Mouse (Mus musculus) forebrain, postnatal 0 days (tissue): ENCODE measurements around the gene Bend5. TPM values are rescaled to one million over a fixed set of nuclear protein-coding genes. Genes with fewer than 3 reads are reported as not detected.
A peak's percentile ranks its signal among the peaks of the same experiment; 100 is the strongest.

Experiments used
- ATAC-seq: fragments of 200-750 bp; cut with Nextera tagmentation; 2 replicates; pipeline ENCODE4 v1.8.0; 2017; ENCODE audit warnings: mild to moderate bottlenecking, moderate library complexity
- DNase-seq: peaks from one replicate; pipeline ENCODE4 v3.0.0-alpha.2; 2015
- H3K27ac ChIP-seq: fragments of 300-500 bp; sonication (generic); 2 replicates; pipeline ENCODE4 v1.5.1; 2014; ENCODE audit warnings: low read depth, mild to moderate bottlenecking, antibody characterized with exemption, low read length, moderate library complexity, mixed read lengths
- H3K27me3 ChIP-seq: fragments of 300-500 bp; sonication (generic); 2 replicates; pipeline ENCODE4 v1.6.1; 2014; ENCODE audit warnings: mild to moderate bottlenecking, low read length, mixed read lengths; ENCODE audit not compliant: insufficient read depth
- H3K36me3 ChIP-seq: fragments of 300-500 bp; sonication (generic); 2 replicates; pipeline ENCODE4 v1.6.1; 2014; ENCODE audit warnings: mild to moderate bottlenecking, moderate library complexity; ENCODE audit not compliant: insufficient read depth
- H3K4me1 ChIP-seq: fragments of 300-500 bp; sonication (generic); 2 replicates; pipeline ENCODE4 v1.6.1; 2014; ENCODE audit warnings: antibody characterized with exemption; ENCODE audit not compliant: insufficient read depth
- H3K4me2 ChIP-seq: fragments of 300-500 bp; sonication (generic); 2 replicates; pipeline ENCODE4 v1.6.1; 2014; ENCODE audit warnings: low read depth, mild to moderate bottlenecking, moderate library complexity
- H3K4me3 ChIP-seq: fragments of 300-500 bp; sonication (generic); 2 replicates; pipeline ENCODE4 v1.5.1; 2014; ENCODE audit warnings: low read depth, low read length, mixed read lengths
- H3K9ac ChIP-seq: fragments of 300-500 bp; sonication (generic); 2 replicates; pipeline ENCODE4 v1.6.1; 2014; ENCODE audit warnings: mild to moderate bottlenecking
- H3K9me3 ChIP-seq: fragments of 300-500 bp; sonication (generic); 2 replicates; pipeline ENCODE4 v1.6.1; 2016; ENCODE audit warnings: low read length
- CTCF ChIP-seq: sonication (generic); IDR thresholded peaks from 2 replicates; pipeline ENCODE4 v1.5.1; 2016; ENCODE audit warnings: antibody characterized with exemption, control low read depth, low read depth
- WGBS: fragments of 180-500 bp; shearing (Covaris S2); extraction: QIAGEN DNeasy Blood & Tissue Kit; methylation state at CpG from one replicate; pipeline ENCODE4 v1.1.7; 2014; 5-methylcytosine and 5-hydroxymethylcytosine counted together
- polyA plus RNA-seq: library from polyadenylated mRNA; unstranded; fragments of >200 nt; fragmentation: Nextera tagmentation; extraction: Ambion mirVana; gene quantifications from 2 replicates; pipeline ENCODE4 v1.2.1, GENCODE M21; 2015
- total RNA-seq: library from RNA; depleted of rRNA; stranded (reverse); fragments of >200 nt; gene quantifications from 2 replicates; pipeline ENCODE4 v1.2.3, GENCODE M21; 2014; rRNA removed

Gene Bend5
- total RNA-seq = 50.2 and 51.1 TPM in 2 replicates
- 65.2 and 74.7 TPM in 2 replicates for polyA plus RNA-seq

DNA sequence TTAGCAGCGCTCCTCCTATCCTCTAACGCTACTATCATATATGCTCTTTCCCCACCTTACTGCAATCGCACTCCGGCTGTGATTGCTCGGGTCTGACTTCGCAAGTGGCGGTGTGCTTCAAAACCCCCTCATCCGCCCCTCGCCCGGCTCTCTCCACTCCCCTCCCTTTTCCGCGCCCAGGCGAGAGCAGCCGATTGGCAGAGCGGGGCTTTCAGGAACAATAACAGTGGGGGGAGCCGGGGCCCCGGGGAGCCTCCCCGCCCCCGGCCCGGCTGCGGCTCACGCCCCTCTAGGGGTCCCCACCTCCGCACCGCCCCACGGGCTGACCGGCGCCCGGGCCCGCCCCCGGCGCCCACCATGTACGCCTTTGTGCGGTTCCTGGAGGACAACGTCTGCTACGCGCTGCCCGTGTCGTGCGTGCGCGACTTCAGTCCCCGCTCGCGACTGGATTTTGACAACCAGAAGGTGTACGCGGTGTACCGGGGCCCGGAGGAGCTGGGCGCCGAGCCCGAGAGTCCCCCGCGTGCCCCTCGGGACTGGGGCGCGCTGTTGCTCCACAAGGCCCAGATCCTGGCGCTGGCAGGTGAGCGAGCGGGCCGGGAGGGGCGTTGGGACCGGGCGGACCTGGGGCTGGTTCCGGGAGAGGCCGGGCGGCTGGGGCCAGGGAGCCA lies at the start of gene Bend5:
Gene Bend5 (plus strand): TSS at position 189 of the 671 bp plus-strand sequence.
- peak within 1 kb of the TSS; percentile 87 for H3K27ac ChIP-seq
- peak within 1 kb of the TSS; percentile 69 for H3K4me2 ChIP-seq
- ATAC-seq = peak; percentile 98
- WGBS = 1% methylated on average over 65 of the region's 66 CpGs
- peak within 1 kb of the TSS; percentile 81 for H3K4me3 ChIP-seq
- peaks cover 5% of the 10 kb centered on the region; the same call in 1 of the 2 replicates for H3K36me3 ChIP-seq
- peaks cover 24% of the 10 kb centered on the region for H3K4me1 ChIP-seq
- TF ChIP-seq CTCF = no peak
- peak within 1 kb of the TSS; percentile 96 for H3K9ac ChIP-seq
- H3K9me3 ChIP-seq = no peaks in the 10 kb centered on the region
- peaks cover 3% of the 10 kb centered on the region; the same call in 1 of the 2 replicates for H3K27me3 ChIP-seq
- peak; percentile 90 for DNase-seq

DNA sequence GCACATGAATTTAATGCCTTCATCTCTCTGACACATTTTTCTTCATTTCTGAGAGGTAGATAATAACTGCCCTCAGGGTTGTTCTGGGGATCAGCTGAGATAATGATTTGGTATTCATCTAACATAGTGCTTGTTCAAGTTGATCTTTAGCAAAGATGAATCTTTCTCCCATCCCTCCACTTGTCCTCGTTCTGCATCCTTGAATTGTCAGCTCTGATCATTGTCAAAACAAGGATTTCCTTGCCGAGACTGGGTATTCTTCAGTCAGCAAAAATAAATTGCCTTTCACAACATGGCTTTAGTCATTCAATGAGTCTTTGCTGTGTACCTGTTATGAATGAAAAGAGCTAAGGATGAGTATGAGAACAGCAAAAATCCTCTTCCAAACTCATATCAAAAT lies 47.0 kb upstream of the Bend5 start:
- H3K27me3 ChIP-seq = no peaks in the 10 kb centered on the region
- H3K4me2 ChIP-seq = no peak overlapping the region
- no peak overlapping the region for H3K27ac ChIP-seq
- no peaks in the 10 kb centered on the region for H3K36me3 ChIP-seq
- H3K9me3 ChIP-seq = no peaks in the 10 kb centered on the region
- H3K4me3 ChIP-seq = no peak overlapping the region
- DNase-seq (no peak), ATAC-seq (no peak)
- no peak for TF ChIP-seq CTCF
- no peaks in the 10 kb centered on the region for H3K4me1 ChIP-seq
- H3K9ac ChIP-seq = no peak overlapping the region
- whole genome bisulfite sequencing = 69% methylated on average over 2 of the region's 2 CpGs

DNA sequence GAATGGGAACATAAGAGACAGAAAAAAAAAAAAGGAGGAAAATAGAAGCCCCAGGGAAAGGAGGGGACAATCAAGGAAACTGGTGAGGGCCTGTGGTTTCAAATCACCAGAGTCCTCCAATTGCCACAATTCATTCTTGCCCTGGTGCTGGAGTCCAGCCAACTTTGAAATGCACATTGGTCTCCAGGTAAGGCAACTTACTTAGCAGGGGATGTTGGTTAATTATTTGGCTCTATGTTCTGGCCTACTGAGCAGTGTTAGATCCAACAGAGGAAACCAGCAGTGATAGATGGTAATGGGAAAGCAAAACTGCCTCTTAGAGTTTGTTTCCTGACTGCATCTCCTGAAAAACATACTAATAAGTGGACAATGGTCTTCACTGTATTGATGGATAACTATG lies 37.6 kb upstream of the Bend5 start:
- H3K27me3 ChIP-seq = no peaks in the 10 kb centered on the region
- no peak overlapping the region for H3K27ac ChIP-seq
- no peak for TF ChIP-seq CTCF
- H3K36me3 ChIP-seq = no peaks in the 10 kb centered on the region
- no peak overlapping the region for H3K9ac ChIP-seq
- DNase-seq = no peak
- no peak overlapping the region for H3K4me3 ChIP-seq
- no peak overlapping the region for H3K4me2 ChIP-seq
- no peaks in the 10 kb centered on the region for H3K9me3 ChIP-seq
- no peaks in the 10 kb centered on the region for H3K4me1 ChIP-seq
- ATAC-seq = no peak

DNA sequence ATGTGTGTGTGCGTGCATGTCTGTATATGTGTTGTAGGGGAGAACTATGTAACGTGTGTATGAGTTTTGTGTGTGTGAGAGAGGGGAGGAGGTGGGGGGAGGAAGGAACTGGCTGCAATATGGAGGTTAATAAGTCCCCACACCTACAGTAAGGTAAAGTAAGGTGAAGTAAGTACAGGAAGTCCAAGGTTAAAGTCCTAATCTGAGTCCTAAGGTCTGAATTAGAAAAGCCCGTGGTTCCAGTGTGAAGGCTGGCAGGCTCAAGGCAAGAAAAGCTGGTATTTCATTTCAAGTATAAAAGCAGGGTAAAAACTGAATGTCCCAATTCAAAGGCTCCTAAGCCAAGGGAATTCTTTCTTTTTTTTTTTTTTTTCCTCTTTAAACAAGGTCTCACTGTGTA lies 36.7 kb upstream of the Bend5 start:
- no peak for ATAC-seq
- no peak overlapping the region for H3K4me2 ChIP-seq

DNA sequence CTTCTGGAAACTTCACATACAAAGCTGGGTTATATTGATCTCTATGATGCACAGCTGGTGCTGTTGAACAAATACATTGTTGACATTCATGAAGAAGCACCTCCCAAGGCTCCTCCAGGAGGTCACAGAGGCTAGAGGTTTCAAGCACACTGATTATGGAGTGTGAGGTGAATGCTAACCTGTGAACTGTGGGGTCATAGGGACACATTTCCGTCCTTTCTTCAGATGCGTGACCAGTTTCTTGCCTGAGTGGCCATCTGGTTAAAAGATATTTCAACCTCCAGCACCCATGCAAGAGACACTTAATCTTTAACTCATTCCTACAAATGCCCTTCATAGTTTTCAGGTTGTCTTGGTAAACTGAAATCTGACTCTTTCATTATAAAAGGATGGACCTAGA lies 31.7 kb upstream of the Bend5 start:
- no peak overlapping the region for H3K9ac ChIP-seq
- no peak overlapping the region for H3K4me2 ChIP-seq
- no peak for DNase-seq
- WGBS = 97% methylated on average over 2 of the region's 2 CpGs
- H3K27me3 ChIP-seq = no peaks in the 10 kb centered on the region
- TF ChIP-seq CTCF = no peak
- no peaks in the 10 kb centered on the region for H3K4me1 ChIP-seq
- no peaks in the 10 kb centered on the region for H3K9me3 ChIP-seq
- H3K36me3 ChIP-seq = no peaks in the 10 kb centered on the region
- H3K27ac ChIP-seq = no peak overlapping the region
- no peak for ATAC-seq
- H3K4me3 ChIP-seq = no peak overlapping the region

More for the DNA sequence above, 36.7 kb upstream of the Bend5 start:
- Histone ChIP-seq H3K36me3 (no peaks in the 10 kb centered on the region), H3K9me3 (no peaks in the 10 kb centered on the region), H3K9ac (no peak overlapping the region), H3K4me3 (no peak overlapping the region), H3K27ac (no peak overlapping the region), H3K27me3 (no peaks in the 10 kb centered on the region), H3K4me1 (no peaks in the 10 kb centered on the region)
- TF ChIP-seq CTCF = no peak
- 87% methylated on average over 3 of the region's 3 CpGs for WGBS
- DNase-seq = no peak

DNA sequence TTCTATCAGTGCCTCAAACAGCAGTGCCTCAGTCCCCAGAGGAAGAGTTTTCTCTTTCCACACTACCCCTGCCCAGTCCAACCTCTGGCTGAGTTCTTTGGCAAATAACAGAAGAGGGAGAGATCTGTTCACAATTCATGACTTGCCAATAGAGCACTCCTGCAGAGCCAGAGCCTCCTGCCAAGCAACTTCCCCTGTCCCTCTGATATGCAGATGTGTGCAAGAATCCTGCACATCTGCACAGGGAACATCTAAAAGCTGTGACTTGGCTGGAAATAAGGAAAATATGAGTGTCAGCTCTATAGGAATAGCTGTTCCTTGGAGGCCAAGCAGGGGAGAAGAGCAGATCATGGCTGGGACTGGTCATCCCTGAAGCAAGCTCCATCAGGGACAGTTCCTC lies 24.1 kb upstream of the Bend5 start:
- no peak overlapping the region for H3K27ac ChIP-seq
- no peak for TF ChIP-seq CTCF
- no peaks in the 10 kb centered on the region for H3K4me1 ChIP-seq
- ATAC-seq (no peak), DNase-seq (no peak)
- H3K9ac ChIP-seq = no peak overlapping the region
- no peaks in the 10 kb centered on the region for H3K9me3 ChIP-seq
- no peak overlapping the region for H3K4me2 ChIP-seq
- H3K36me3 ChIP-seq = no peaks in the 10 kb centered on the region
- H3K27me3 ChIP-seq = no peaks in the 10 kb centered on the region
- H3K4me3 ChIP-seq = no peak overlapping the region

DNA sequence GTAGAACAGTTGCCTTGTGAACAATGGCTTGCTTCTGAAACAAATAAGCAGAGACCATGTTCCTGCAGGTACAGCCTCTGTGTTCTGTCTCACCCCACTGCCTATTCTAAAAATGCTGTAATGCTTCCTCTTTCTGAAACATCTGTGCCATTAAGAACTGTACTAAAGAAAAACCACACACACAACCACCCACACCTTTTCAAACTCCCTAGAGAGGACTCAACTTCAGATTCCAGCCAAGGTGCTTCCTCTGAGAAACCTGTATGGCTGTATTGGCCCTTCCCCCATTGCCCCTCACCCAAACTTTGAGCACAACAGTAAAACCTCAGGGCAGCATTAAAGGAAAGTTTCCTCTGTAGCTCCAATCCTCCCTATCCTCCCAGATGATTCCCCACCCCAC lies 15.0 kb upstream of the Bend5 start:
- no peak overlapping the region for H3K9ac ChIP-seq
- no peaks in the 10 kb centered on the region for H3K4me1 ChIP-seq
- no peak overlapping the region for H3K27ac ChIP-seq
- ATAC-seq = no peak
- TF ChIP-seq CTCF = no peak
- H3K9me3 ChIP-seq = no peaks in the 10 kb centered on the region
- H3K4me3 ChIP-seq = no peak overlapping the region
- no peaks in the 10 kb centered on the region for H3K27me3 ChIP-seq
- DNase-seq = no peak
- H3K36me3 ChIP-seq = no peaks in the 10 kb centered on the region
- no peak overlapping the region for H3K4me2 ChIP-seq

DNA sequence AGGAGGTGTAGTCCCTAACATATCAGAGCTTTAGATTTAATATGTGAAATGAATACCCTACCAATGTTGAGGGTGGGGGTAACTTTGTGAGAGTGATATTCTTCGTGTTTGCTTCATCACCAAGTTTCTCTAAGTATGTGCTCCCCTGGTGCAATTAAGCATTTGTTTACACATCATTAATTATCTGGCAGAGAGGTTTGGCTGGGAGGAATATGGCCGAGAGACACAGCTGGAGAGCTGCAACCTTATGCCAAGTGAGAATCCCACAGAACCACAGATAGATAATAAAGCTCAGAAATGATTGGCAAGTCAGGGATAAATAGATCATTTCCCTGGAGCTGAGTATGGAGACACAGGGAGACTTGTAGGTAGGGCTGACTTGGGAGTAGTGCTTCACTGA lies 14.1 kb upstream of the Bend5 start:
- no peak overlapping the region for H3K4me3 ChIP-seq
- no peak for TF ChIP-seq CTCF
- no peaks in the 10 kb centered on the region for H3K36me3 ChIP-seq
- DNase-seq (no peak), ATAC-seq (no peak)
- WGBS = 22% methylated on average over 2 of the region's 2 CpGs
- no peaks in the 10 kb centered on the region for H3K4me1 ChIP-seq
- H3K27ac ChIP-seq = no peak overlapping the region
- no peak overlapping the region for H3K9ac ChIP-seq
- H3K4me2 ChIP-seq = no peak overlapping the region
- H3K9me3 ChIP-seq = no peaks in the 10 kb centered on the region
- H3K27me3 ChIP-seq = no peaks in the 10 kb centered on the region
